Comparison of ENCODE assay signal across 8 mouse cellular contexts in genomic region chr8:95715676-95716531, GRCm38 (mm10). TPM values are rescaled to one million over a fixed set of nuclear protein-coding genes. Genes with fewer than 3 reads are reported as not detected.
DNase-seq lines count a peak whose midpoint lies in the region; ATAC-seq and TF ChIP-seq lines count a peak whose summit lies in the region.

Gene Setd6 (plus strand): TSS chr8:95715881.

- WGBS in embryonic facial prominence, embryonic 13.5 days: under 1% methylated on average over 79 of the region's 79 CpGs
- WGBS in kidney, adult 2 months: under 1% methylated on average over 78 of the region's 79 CpGs

- peak within 1 kb of the TSS; percentile 79 for H3K4me3 ChIP-seq in embryonic facial prominence, embryonic 13.5 days
- peak within 1 kb of the TSS; percentile 75 for H3K4me3 ChIP-seq in kidney, adult 2 months (ENCODE audit: insufficient read depth, low read depth, low read length)

- DNase-seq in A20 (ENCODE audit: low read depth, low spot score): peak; percentile 94
- DNase-seq in adrenal gland, postnatal 36 days: peak; percentile 92 to 95
- peak; percentile 89 to 92 for DNase-seq in heart, adult 18-20 months
- peak; percentile 93 for DNase-seq in kidney, adult 2 months
- peak; percentile 95 for DNase-seq in liver
- peak; percentile 39 to 42 for DNase-seq in monocyte, adult 2 months (ENCODE audit: low read depth in 1 of 2, low spot score in 2 of 2)
- DNase-seq in spleen, postnatal 36 days (ENCODE audit: low spot score in 2 of 2): peak; percentile 82 to 84

- no peak for TF ChIP-seq CTCF in kidney, adult 2 months (conservative IDR thresholded peaks at IDR 0.05; ENCODE audit: insufficient read depth, insufficient read length, low read depth, low read length)

- H3K9me3 ChIP-seq in embryonic facial prominence, embryonic 13.5 days: no peaks in the 10 kb centered on the region

- peaks cover 15% of the 10 kb centered on the region for H3K4me1 ChIP-seq in embryonic facial prominence, embryonic 13.5 days
- peaks cover 5% of the 10 kb centered on the region; the same call in 1 of the 2 replicates for H3K4me1 ChIP-seq in kidney, adult 2 months (ENCODE audit: control insufficient read depth, insufficient read depth, low read length)

- peaks cover 37% of the 10 kb centered on the region for H3K36me3 ChIP-seq in embryonic facial prominence, embryonic 13.5 days
- no peaks in the 10 kb centered on the region; the same call in none of the 2 replicates for H3K36me3 ChIP-seq in kidney, adult 2 months (ENCODE audit: control insufficient read depth, insufficient read depth, low read length)

- H3K9ac ChIP-seq in embryonic facial prominence, embryonic 13.5 days: peak within 1 kb of the TSS; percentile 90

- H3K4me2 ChIP-seq in embryonic facial prominence, embryonic 13.5 days: peak within 1 kb of the TSS; percentile 88

- peak; percentile 83 for ATAC-seq in embryonic facial prominence, embryonic 13.5 days (ENCODE audit: insufficient number of reproducible peaks, insufficient read depth, low FRiP score, low TSS enrichment, low read depth)

- peak; percentile 30 for TF ChIP-seq POLR2A in kidney, adult 2 months (IDR thresholded peaks at IDR 0.05; ENCODE audit: low read depth, low read length)

- H3K27me3 ChIP-seq in embryonic facial prominence, embryonic 13.5 days: no peaks in the 10 kb centered on the region
- no peaks in the 10 kb centered on the region for H3K27me3 ChIP-seq in kidney, adult 2 months (replicated peaks; ENCODE audit: control insufficient read depth, insufficient read depth, low read length)

- peak within 1 kb of the TSS; percentile 65 for H3K27ac ChIP-seq in embryonic facial prominence, embryonic 13.5 days
- H3K27ac ChIP-seq in kidney, adult 2 months (ENCODE audit: insufficient read depth, low read depth, low read length): peak within 1 kb of the TSS; percentile 18

RNA-seq across cellular contexts. Expression of gene Setd6, which starts in this region (rescaled TPM):
- total RNA-seq in adrenal gland, postnatal 36 days (2021): 10 to 100 TPM; 30.1 to 35.5 TPM
- polyA plus RNA-seq in embryonic facial prominence, embryonic 13.5 days (2015; fragmentation: Nextera tagmentation; extraction: Ambion mirVana): 20.3 and 21.0 TPM in 2 replicates
- total RNA-seq in heart, adult 18-20 months (2021): 10 to 100 TPM; 15.8 to 21.0 TPM
- 11.4 and 11.5 TPM in 2 replicates for polyA plus RNA-seq in kidney, adult 2 months (2012; rRNA removed)

Comparison
In these comparisons a context has a peak if more than half of its experiments do, and no peak if none do; other contexts are left out.
1. Peak in every context shown above with its lines: DNase-seq, ATAC-seq, H3K4me3 ChIP-seq and H3K27ac ChIP-seq.
2. DNase-seq: peak in every context shown above with its lines; median percentile 95 in liver; 94 in A20; 94 in adrenal gland, postnatal 36 days; 93 in kidney, adult 2 months; 90 in heart, adult 18-20 months; 83 in spleen, postnatal 36 days; 40 in monocyte, adult 2 months.